In genomic region chr17:44244096-44244495, GRCm38 (mm10) we compare ENCODE assay signal across 23 mouse cellular contexts. TPM values are rescaled to one million over a fixed set of nuclear protein-coding genes. Genes with fewer than 3 reads are reported as not detected.
DNase-seq lines count a peak whose midpoint lies in the region; TF ChIP-seq lines count a peak whose summit lies in the region.
"Had no signal": no experiment of that assay in that cellular context is flagged by ENCODE, and none has a peak within 500 bp of the region (broad histone marks: within the 10 kb centered on the region; RNA-seq: fewer than 3 reads in every experiment).

No protein-coding gene starts in this region.

- DNase-seq in gastrocnemius, adult 2 months, result no peak
- DNase-seq in gastrocnemius, postnatal 4 days (ENCODE audit: low spot score in 2 of 2), result no peak
- peak; percentile 49 for DNase-seq in retina, postnatal 1 day
- no peak for DNase-seq in retina, embryonic 14.5 days (ENCODE audit: low spot score)
- peak; percentile 67 for DNase-seq in ZHBTc4 (ENCODE audit: low read depth, low spot score)
- DNase-seq in limb, embryonic 10.5 days (ENCODE audit: low spot score), result peak; percentile 23
- no peak for DNase-seq in cerebellum, postnatal 10 days
- no peak for DNase-seq in liver
- DNase-seq: adrenal gland, adult 2 months; adrenal gland, postnatal 10 days; adrenal gland, postnatal 25 days; B cell, adult 2 months; cerebellum, adult 11-12 months; cerebellum, adult 2 months; cerebellum, adult 9-10 months; cerebellum, postnatal 25 days; forebrain, postnatal 0 days had no signal

- peak overlapping the region; percentile 67 for H3K27ac ChIP-seq in gastrocnemius, adult 2 months
- H3K27ac ChIP-seq in limb, embryonic 10.5 days, result no peak overlapping the region
- H3K27ac ChIP-seq: embryonic facial prominence, embryonic 10.5 days; embryonic facial prominence, embryonic 12.5 days; forebrain, embryonic 13.5 days; forebrain, embryonic 15.5 days had no signal

- intact Hi-C loops in gastrocnemius, adult 2 months (cut with DNase I), result no loop called here

- 0 out of 2 replicates have a peak, but pooled peaks cover 2% of the 10 kb centered on the region for H3K9me3 ChIP-seq in limb, embryonic 10.5 days (replicated peaks)
- H3K9me3 ChIP-seq: embryonic facial prominence, embryonic 12.5 days; forebrain, embryonic 13.5 days; forebrain, embryonic 15.5 days had no signal

- H3K4me1 ChIP-seq in limb, embryonic 10.5 days, result peaks cover 28% of the 10 kb centered on the region
- H3K4me1 ChIP-seq: forebrain, embryonic 15.5 days had no signal

- H3K4me3 ChIP-seq in gastrocnemius, adult 2 months, result no peak overlapping the region
- H3K4me3 ChIP-seq in limb, embryonic 10.5 days, result no peak overlapping the region
- H3K4me3 ChIP-seq: embryonic facial prominence, embryonic 10.5 days; embryonic facial prominence, embryonic 12.5 days; forebrain, embryonic 13.5 days; forebrain, embryonic 15.5 days had no signal

- TF ChIP-seq CTCF in gastrocnemius, adult 2 months (IDR thresholded peaks at IDR 0.05), result no peak

- peaks cover 12% of the 10 kb centered on the region; the same call in 1 of the 2 replicates for H3K27me3 ChIP-seq in limb, embryonic 10.5 days (ENCODE audit: low read depth, poor library complexity, severe bottlenecking)
- H3K27me3 ChIP-seq: forebrain, embryonic 13.5 days; forebrain, embryonic 15.5 days had no signal

- WGBS in limb, embryonic 10.5 days, result 47% methylated on average over 5 of the region's 5 CpGs

- H3K36me3 ChIP-seq in limb, embryonic 10.5 days, result no peaks in the 10 kb centered on the region
- H3K36me3 ChIP-seq: embryonic facial prominence, embryonic 10.5 days; embryonic facial prominence, embryonic 12.5 days; forebrain, embryonic 15.5 days had no signal

RNA-seq across cellular contexts. Expression of gene Clic5, which starts 55.7 kb away (rescaled TPM):
- total RNA-seq in gastrocnemius, adult 2 months (2021), result 100 to 1,000 TPM; 121 to 159 TPM
- 10 to 100 TPM; 26.6 to 31.3 TPM for total RNA-seq in gastrocnemius, postnatal 4 days (2021)
- polyA plus RNA-seq in limb, embryonic 10.5 days (2016; fragmentation: Nextera tagmentation; extraction: Ambion mirVana), result 0.06 TPM in 1 of 2 replicates, not detected in the other
- total RNA-seq: CH12.LX, MEL had no signal

Comparison
In these comparisons a context has a peak if more than half of its experiments do, and no peak if none do; other contexts are left out.
1. DNase-seq: peak in retina, postnatal 1 day (single experiment), ZHBTc4 (single experiment) and limb, embryonic 10.5 days (single experiment); none in gastrocnemius, adult 2 months (single experiment), gastrocnemius, postnatal 4 days (0 of 2), retina, embryonic 14.5 days (single experiment), cerebellum, postnatal 10 days (0 of 2) and liver (single experiment).